Mouse (Mus musculus): ENCODE data around the gene Cacna2d3. TPM values are rescaled to one million over a fixed set of nuclear protein-coding genes. Genes with fewer than 3 reads are reported as not detected.
A peak's percentile ranks its signal among the peaks of the same experiment; 100 is the strongest.

Gene Cacna2d3
- total RNA-seq, 2 experiments from 2014 or later = 107 to 115 TPM

DNA sequence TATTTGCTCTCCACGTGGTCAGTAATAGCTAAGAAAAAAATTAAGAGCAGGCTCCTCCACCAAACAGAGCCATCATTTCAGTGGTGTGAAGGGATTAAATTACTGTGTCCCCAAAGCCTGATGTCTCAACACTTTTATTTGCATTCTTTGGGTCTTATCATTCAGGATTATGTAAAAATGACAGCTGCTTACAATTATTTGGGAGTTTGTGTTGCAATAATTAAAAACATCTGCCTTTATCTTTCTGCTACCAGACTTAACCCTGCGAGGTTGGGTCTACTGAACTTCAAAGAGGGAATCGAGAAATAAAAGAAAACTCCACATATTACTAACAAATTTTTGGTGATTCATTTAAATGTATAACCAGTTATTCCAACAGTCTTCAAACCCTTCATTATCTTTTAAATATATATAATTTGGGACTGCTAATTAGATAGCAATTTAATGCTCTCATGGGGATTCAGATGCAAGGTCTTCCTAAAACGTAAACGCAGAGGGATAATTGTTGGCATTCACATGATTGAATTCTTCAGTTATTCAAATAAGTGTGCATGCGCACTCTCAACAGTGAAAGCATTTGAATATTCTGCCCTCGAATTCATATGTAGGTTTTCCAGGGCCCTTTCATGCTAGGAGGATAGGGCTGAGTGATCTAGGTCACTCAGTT is 636.0 kb downstream of the Cacna2d3 start:
- no peak for DNase-seq (ENCODE audit: low spot score in 2 of 2)

DNA sequence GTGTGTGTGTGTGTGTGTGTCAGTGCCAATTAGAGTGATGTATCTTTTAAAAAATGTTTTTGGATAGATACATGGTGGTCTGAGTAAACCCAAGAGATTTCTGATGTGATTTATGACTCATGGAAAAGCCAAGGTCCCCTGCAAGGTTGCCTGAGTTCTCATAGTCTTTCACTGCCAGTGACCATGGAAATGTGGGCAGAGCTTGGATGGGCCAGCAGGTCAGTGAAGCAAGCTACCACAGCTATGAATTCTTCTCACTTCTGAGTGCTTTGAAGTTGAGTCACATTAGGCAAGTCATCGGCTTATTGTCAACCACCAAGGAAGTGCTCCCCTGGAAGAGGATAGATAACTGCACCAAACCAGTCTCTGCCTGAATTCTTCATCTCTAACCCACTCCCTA is 639.5 kb downstream of the Cacna2d3 start:
- no peak for DNase-seq (ENCODE audit: low spot score in 2 of 2)

DNA sequence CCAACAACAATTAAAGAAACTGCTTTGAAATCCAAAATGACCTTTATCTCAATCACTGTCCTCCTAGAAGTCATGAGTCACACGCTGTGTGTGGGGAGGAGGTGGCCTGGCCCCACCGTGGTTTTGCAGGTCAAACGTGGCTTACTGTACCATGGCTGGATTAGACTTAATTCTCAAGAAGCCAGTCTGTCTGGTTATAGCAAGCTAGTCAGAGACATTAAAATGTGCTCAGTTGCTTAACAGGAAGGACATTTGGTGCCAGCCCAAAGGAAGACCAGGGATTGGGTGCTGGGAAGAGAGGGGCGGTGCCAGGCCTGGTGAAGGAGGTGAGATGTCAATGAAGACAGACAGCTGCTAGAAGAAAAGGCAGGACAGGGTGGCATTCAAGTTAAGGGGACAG is 641.0 kb downstream of the Cacna2d3 start:
- DNase-seq (ENCODE audit: low spot score in 2 of 2) = no peak

DNA sequence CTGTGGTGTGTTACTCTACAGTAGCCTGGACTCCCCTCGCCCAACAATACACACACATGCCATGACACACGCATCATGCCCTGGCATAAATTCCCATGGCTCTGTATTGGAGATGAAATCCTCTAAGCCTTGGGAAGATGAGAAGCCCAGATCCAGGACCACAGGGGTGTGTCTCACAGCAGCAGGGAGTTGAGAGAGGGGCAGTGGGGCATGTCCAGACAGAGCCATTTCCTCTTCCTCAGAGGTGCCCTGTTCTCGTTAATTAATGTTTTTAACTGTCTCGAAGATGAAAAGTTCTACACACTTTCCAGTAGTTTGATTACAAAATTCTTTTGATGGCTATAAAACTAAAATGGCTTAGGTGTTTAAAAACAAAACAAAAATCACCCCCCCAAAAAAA is 641.4 kb downstream of the Cacna2d3 start:
- no peak for DNase-seq (ENCODE audit: low spot score in 2 of 2)

DNA sequence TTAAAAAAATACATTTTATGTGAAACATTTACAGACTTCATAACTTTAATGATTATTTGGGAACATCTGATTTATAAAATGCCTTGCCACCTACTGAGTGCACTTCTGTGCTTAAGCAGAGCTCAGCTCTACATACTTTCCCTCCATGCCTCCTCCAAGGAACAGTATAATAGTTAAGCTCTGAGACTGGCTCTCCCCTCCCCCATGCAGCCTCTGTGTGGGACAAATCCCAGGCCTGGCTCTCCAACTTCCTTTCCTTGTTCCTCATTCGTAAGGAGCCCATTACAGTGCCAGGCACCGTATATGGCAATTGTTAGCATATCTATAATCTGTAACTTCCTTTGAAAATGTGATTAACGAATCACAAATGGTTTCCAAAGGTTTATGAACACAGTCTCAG is 644.2 kb downstream of the Cacna2d3 start:
- no peak for DNase-seq (ENCODE audit: low spot score in 2 of 2)

DNA sequence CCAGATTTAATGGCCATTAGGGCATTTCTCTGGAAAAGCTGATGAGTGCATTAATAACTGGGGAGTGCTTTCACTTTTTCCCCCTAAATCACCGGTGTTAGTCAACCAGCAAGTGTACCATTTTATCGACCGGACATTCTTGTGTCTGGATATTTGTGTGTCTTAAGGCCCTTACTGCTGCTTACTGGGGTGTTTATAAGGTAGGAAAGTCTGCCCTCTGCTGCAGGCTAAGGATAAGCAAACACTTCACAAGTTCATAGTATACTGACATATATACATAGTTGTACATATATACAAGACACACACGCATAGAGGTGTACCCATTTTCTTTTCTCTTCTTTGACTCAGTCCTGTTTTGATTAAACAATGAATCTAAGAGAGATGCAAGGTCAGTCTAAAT is 647.9 kb downstream of the Cacna2d3 start:
- DNase-seq (ENCODE audit: low spot score in 2 of 2) = no peak

DNA sequence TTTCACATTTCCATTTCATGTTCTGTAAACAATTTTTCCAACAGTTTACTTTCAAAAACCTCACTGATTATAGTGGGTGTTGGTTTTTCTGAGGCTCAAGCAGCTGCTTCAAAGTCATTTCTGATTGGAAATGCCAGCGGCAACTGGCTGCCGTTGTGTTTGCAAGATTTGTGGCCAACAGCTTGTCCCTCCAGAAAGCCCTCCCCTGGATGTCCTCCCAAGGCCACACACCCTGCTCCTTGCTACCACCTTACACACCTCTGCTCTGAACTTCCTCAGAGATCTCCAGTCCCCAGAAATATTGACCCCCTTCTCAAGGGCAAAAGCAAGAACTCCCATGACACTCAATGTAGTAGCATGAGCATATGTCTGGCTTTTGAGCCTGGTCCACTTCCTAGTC is 659.0 kb downstream of the Cacna2d3 start:
- no peak for DNase-seq (ENCODE audit: low spot score in 2 of 2)

DNA sequence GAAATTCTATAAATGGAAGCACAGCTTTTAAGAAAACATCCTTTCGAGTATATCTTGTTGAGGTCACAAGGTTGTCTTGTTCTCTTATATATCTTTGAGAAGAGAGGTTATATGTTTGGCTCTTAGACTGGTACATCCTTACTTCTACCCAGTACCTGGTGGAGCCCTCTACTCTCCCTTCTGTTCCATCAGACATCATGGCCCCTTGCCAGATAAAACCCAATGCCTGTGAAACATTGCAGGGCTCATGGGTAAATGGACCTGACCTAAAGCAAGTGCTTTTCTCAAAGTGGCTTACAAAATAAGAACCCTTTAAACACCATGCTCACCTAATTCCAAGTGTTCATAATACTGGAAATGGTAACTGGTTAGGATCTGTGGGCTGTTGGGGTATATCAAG is 660.2 kb downstream of the Cacna2d3 start:
- DNase-seq (ENCODE audit: low spot score in 2 of 2) = no peak

DNA sequence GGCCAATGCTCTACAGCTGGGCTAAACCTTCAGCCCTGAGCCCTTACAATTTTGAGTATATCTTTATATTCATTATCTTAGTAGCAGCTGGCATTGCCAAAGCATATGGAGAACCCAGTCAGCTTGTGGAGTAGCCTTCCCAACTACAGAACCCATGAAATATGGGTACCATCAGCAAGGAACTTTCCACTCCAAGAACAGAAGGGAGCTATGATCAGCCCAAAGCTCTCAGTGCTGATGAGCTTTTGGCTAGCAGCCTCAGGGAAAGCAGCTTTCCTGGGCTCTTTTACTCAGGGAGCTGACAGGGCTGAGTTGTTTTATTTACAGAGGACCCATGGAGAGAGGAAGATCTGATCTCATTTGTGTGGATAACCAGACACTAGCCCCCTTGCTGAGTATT is 661.0 kb downstream of the Cacna2d3 start:
- DNase-seq (ENCODE audit: low spot score in 2 of 2) = peak; percentile 19 to 27

DNA sequence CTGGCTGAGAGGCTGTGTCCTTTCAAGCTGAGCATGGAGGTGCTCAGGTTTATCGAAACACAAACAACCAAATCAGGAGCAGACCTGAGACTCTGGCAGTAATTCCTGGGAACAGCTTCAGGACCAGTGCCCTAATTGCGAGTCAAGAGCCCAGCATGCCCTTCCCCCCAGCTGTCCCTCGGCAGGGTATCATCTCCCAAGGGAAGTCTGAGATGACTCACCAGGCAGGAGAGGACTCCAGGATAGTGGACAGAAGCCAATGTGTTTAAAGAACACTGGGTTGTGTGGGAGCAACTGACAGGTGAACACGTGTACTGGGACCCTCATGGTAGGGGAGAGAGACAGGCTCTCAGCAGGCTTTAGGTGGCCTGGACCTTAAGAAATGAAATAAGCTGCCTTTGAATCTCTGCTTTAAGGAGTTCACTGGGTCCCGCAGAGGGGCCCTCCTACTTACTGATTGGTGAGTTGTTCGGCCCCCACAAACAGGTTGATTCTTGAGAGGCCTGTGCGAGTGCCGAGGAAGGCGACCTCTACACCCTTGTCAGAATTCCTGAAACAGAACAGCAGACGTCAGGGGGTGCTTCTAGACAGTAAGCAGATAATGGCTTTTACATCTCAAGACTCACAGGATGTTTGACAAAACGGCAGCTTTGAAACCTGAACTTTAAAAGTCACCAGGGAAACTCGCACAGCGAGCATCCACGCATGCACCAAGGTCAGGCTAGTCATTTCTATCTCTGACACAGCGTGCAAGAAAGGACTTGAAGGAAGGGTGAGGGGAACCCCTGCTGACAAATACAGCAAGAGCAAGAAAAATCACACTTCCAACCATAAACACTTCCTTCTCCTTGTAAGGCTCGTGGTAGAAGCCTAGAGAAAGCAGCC is 669.5 kb downstream of the Cacna2d3 start:
- no peak for DNase-seq (ENCODE audit: low spot score in 2 of 2)

DNA sequence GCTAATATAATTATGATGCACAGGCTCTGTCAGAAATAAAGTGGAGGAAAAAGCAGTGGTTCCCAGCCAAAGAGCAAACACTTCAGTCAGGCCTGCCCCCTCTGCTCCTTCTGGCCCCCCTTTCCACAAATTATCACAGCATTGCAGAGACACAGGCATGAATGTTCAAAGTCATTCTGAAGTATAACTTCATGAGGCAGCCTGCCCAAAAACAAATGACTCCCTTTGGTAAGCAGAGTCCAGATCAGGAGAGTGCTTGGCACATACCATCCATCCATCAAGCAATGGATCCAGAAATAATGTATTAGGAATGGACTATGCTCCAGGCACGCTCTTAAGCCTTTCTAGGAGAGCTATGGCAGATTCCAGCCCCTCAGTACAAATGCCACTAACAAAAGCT is 679.3 kb downstream of the Cacna2d3 start:
- DNase-seq (ENCODE audit: low spot score in 2 of 2) = no peak

DNA sequence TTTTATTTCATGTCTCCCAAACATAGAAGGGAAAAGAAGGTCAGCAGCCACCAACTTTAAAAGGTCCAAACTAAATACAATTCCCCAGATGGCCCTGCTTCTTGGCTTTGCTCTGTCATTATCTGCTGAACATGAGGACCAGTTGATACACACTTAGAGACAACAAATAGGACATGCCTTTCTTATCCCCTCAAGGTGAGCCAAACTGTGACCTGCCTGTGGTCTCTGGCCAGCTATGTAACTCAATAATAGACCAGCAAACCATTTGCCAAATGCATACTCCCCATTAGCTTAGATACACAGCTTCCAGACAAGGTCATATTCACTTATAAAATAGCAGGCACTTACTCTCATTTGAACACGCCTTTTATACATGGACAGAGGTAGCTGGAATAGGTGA is 680.2 kb downstream of the Cacna2d3 start:
- no peak for DNase-seq (ENCODE audit: low spot score in 2 of 2)

DNA sequence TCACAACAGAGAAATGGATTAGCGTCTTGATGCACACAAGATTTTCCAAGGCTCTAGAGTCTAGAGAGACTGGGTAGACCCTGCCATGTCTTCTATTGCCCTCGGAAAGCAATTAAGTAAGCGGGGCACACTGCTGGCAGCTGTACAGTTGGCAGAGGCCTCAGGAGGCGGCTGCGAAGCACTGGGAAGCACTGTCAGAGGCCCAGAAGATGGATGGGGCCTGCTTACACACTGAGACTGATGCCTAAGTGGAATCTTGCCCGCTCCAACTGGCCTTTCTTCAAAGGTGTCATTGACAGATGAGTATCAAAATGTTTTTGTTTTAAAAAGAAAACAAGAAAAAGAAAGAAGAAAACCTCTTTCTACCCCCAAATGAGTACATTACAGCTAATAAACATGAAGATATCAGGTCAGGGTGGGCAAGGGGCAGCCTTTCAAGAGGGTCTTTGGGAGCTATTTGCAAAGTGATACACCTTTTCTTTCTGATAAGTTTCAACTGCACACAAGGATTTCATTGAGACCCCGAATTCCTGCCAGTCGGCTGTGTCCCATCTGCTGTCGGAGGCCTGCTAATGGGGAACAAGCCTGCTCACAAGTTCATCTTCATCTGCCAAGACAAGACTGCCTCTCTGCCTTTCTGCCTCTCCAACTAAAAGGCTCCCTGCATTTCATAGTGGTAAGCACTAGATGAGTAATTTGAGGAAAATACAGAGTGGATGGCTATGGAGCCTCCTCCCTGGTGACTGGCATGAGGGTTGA is 680.9 kb downstream of the Cacna2d3 start:
- DNase-seq (ENCODE audit: low spot score in 2 of 2) = peak; percentile 62 to 73

DNA sequence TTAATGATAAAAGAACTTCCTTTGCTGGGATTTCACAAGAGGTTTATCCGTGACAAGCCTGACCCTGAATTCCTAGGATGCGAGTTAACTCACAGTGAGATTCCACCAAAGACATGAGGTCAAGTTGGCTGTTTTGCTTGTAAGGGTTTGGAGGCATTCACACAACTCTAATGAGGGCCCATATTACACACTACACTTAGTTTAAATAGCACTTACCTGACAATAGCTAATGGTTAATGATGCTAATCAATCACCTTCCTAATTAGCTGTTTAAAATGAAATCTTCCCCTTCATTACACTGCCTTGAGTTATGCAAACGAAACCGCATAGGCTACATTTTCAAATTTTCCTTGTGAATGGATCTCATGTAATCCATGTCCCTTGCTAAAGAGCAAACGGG is 683.4 kb downstream of the Cacna2d3 start:
- no peak for DNase-seq (ENCODE audit: low spot score in 2 of 2)

DNA sequence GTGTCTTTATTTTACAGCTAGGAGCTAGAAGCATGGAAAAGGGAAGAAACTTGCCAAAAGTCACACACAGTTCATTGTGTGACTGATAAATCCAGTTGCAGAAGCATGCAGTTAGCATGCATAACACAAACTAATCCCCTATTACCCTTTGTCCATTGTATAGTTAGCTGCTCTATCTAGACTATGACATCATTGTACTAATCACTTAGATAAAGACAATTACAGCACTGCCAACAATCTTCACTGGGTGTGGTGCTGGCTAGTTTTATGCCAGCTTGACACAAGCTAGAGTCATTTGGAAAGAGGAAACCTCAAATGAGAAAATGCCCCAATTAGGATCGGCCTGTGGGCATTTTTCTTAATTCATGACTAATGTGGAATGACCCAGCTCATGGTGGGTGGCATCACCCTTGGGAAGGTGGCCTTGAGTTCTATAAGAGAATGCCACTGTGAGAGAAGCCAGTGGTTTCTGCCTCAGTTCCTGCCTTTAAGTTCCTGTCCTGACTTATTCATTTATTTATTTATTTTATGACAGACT is 689.7 kb downstream of the Cacna2d3 start:
- DNase-seq (ENCODE audit: low spot score in 2 of 2) = no peak

DNA sequence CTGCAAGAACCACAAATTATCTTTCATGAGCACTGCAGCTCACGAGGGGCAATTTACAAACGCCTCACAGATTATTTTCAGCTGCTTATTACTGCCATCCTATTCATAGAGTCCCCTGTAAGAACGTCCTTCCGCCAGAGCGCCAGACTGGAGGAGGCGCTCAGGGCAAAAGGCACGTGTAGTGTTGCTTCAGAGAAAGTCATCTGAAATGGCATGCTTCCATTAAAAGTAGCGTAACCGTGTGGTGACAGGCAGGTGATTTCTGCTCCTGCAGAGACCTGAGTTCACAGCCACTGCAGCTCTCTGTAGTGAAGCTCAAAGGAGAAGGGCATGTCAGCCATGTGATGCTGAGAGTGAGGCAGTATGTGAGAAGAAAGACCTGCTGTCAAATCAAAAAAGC is 691.1 kb downstream of the Cacna2d3 start:
- no peak for DNase-seq (ENCODE audit: low spot score in 2 of 2)

DNA sequence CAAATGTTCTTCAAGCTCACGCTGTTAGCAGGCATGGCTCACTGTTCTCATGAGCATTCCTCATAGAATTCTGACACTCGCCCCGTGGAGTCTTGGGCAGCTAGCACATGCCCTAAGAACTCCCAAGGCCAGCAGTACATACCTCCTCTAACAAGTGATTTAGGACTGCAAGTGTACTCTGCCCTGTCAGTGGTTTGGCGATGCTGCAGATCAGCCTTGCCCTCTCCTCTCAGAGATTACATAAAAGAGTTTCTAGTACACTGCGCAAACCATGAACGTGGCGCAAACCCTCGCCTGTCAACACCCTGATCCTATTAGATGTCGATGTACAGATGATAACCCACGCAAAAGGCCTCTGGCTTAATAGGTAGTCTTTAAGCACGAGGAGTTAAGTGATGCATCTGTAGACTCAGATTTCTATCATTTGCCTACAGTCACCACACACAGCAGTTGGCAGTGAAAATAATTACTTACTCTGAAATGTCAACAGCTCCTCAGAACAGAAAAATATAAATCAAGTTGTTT is 691.7 kb downstream of the Cacna2d3 start:
- DNase-seq (ENCODE audit: low spot score in 2 of 2) = no peak

DNA sequence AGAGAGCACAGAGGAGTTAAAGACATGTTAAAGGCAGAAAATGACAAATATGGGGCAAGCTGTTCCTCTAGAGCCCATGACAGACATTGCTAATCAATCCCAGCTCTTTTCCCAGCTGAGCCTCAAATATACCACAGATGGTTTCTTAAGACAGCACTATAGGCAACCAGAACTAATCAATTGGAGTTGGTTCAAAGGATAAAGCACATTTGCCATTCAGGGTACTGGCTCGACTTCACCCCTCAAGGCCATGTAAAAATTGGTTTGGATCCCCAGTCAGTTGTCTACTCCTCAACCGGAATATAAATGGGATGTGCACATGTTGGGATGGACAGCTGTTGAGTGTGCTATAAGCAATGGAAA is 692.6 kb downstream of the Cacna2d3 start:
- DNase-seq (ENCODE audit: low spot score in 2 of 2) = no peak

DNA sequence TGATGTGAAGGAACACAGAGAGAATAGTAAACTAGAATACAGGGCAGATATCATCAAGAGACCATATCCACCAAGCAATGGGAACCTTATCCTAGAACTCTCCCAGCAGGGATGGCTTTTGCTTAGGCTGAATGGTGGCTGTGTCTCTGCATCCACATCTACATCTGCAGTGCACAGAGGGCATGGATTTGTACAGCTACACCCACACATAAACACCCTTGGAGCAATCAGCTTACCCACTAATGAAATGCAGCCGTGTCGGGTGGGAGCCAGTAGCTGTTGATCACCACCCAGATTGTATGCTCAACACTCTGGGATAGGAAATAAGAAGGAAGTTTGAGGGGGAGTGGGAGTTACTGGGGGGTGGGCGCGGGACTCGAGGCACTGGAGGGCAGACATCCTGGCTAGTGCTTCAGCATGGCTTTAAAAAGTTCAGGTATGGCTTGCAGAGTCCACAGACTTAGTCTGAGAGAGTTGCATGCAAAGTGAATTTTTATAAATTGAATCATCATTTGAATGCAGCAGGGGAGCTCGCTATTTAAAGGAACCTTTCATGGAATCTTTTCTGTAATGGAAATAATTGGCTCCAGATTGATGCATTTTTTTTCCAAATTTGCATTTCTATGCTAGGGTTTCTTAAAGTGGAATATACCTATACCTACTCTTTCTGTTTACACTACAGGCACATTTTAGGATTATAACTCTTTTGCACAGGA is 693.1 kb downstream of the Cacna2d3 start:
- peak in 1 of 2 experiments; percentile 26 for DNase-seq (ENCODE audit: low spot score in 2 of 2)

DNA sequence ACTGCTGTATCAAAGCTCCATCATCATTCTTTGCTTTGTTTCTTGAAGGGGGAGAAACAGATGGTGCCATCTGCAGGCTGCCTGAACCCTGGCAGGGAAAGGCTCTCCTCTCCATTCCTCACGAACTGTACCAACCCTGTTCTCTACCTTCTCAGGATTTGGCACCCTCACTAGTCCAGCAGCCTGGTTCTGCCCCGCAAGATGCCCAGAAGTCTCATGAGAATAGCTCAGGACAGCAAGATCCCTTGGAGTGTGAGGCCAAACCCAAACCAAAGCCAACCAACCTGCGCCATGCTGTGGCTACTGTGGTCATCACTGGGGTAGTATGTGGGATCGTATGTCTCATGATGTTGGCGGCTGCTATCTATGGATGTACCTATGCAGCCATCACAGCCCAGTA is 694.4 kb downstream of the Cacna2d3 start:
- no peak for DNase-seq (ENCODE audit: low spot score in 2 of 2)

DNA sequence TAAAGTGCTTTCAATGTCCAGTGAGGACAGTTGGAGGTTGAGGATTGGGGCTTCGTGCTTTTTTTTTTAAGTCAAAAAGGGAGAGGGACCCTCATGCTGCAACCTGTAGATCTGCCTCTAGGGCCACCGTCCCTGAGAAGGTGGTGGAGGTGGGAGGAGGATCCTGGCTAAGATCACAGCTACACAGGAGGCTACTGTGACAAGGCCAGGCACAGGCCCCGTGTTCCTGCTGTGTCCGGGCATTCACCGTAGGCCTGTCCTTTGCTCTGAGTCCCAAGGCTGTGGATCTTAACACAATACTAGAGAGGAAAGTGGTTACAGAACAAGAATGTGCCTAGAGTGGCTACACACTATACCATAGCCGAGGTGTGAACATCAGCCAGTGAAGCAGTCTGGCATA is 696.3 kb downstream of the Cacna2d3 start:
- no peak for DNase-seq (ENCODE audit: low spot score in 2 of 2)

Data from layer of hippocampus, postnatal 10 days (tissue).